Mouse (Mus musculus) cerebellum, adult 2 months (tissue): Measurements from ENCODE around the gene Fam69a. TPM values are rescaled to one million over a fixed set of nuclear protein-coding genes. Genes with fewer than 3 reads are reported as not detected.

ENCODE experiments used
- DNase-seq, 2 experiments: peaks; one replicate each; pipeline ENCODE4 v3.0.0; 2021
- H3K27ac ChIP-seq: fragments of 200-500 bp; 2 replicates; pipeline ENCODE4 v1.5.1; 2012; ENCODE audit warnings: low read length, control low read depth, inconsistent platforms; ENCODE audit not compliant: insufficient read depth
- H3K27me3 ChIP-seq: fragments of 200-500 bp; 2 replicates; pipeline ENCODE4 v1.6.1; 2012; ENCODE audit warnings: inconsistent platforms, mild to moderate bottlenecking, low read length, moderate library complexity; ENCODE audit not compliant: control insufficient read depth, insufficient read depth
- H3K4me1 ChIP-seq: fragments of 200-500 bp; 2 replicates; pipeline ENCODE4 v1.6.1; 2011; ENCODE audit warnings: low read length; ENCODE audit not compliant: control insufficient read depth, insufficient read depth
- H3K4me3 ChIP-seq: fragments of 200-500 bp; replicated peaks from 2 replicates; pipeline ENCODE3; 2011; ENCODE audit warnings: mild to moderate bottlenecking, low read depth, low read length, control low read depth; ENCODE audit not compliant: insufficient read depth
- CTCF ChIP-seq: fragments of 200-500 bp; IDR thresholded peaks from 2 replicates; pipeline ENCODE4 v1.5.1; 2011; ENCODE audit warnings: low read depth, mild to moderate bottlenecking, control low read depth, low read length, moderate library complexity, borderline replicate concordance; ENCODE audit not compliant: insufficient read depth
- POLR2A ChIP-seq: fragments of 200-500 bp; IDR thresholded peaks from 2 replicates; pipeline ENCODE4 v1.6.1; 2011; ENCODE audit warnings: low read length, control low read depth, borderline replicate concordance; ENCODE audit not compliant: insufficient read depth
- WGBS: fragments of 180-500 bp; shearing (Covaris S2); methylation state at CpG from one replicate; pipeline ENCODE4 v1.1.7; 2018; 5-methylcytosine and 5-hydroxymethylcytosine counted together
- polyA plus RNA-seq: library from polyadenylated mRNA; depleted of rRNA; stranded (reverse); fragments of >200 nt; gene quantifications from 2 replicates; pipeline ENCODE4 v1.2.3, GENCODE M21; 2012

Gene Fam69a
- polyA plus RNA-seq, 1 experiment = 30.9 TPM

GRCm38 (mm10) chr5:107922836-107923235 is 64.0 kb downstream of the Fam69a start:
- 59% methylated on average over 1 of the region's 1 CpGs for WGBS
- H3K27me3 ChIP-seq = no peaks in the 10 kb centered on the region
- no peak for DNase-seq
- TF ChIP-seq CTCF = no peak
- no peak for TF ChIP-seq POLR2A
- H3K4me1 ChIP-seq = no peaks in the 10 kb centered on the region; the same call in 1 of the 2 replicates
- no peak overlapping the region for H3K27ac ChIP-seq
- no peak overlapping the region for H3K4me3 ChIP-seq

GRCm38 (mm10) chr5:107921400-107922252 is 65.3 kb downstream of the Fam69a start:
- Histone ChIP-seq H3K4me1 (no peaks in the 10 kb centered on the region; the same call in 1 of the 2 replicates), H3K4me3 (no peak overlapping the region), H3K27ac (no peak overlapping the region), H3K27me3 (no peaks in the 10 kb centered on the region)
- peak in 1 of 2 experiments; percentile 79 for DNase-seq
- TF ChIP-seq CTCF (peak; percentile 59), POLR2A (no peak)
- WGBS = 72% methylated on average over 2 of the region's 2 CpGs

GRCm38 (mm10) chr5:107915280-107915679 is 71.6 kb downstream of the Fam69a start:
- H3K27ac ChIP-seq = no peak overlapping the region
- no peak for TF ChIP-seq CTCF
- TF ChIP-seq POLR2A = no peak
- no peak for DNase-seq
- no peak overlapping the region for H3K4me3 ChIP-seq
- WGBS = 43% methylated on average over 4 of the region's 4 CpGs
- H3K4me1 ChIP-seq = no peaks in the 10 kb centered on the region
- no peaks in the 10 kb centered on the region for H3K27me3 ChIP-seq

GRCm38 (mm10) chr5:107911012-107911411 is 75.9 kb downstream of the Fam69a start:
- no peak for DNase-seq
- WGBS = 90% methylated on average over 5 of the region's 5 CpGs
- no peak for TF ChIP-seq CTCF
- no peak for TF ChIP-seq POLR2A

GRCm38 (mm10) chr5:107910084-107910616 is 76.7 kb downstream of the Fam69a start:
- no peak for DNase-seq
- no peak overlapping the region for H3K4me3 ChIP-seq
- no peaks in the 10 kb centered on the region for H3K27me3 ChIP-seq
- TF ChIP-seq POLR2A = no peak
- TF ChIP-seq CTCF = no peak
- no peak overlapping the region for H3K27ac ChIP-seq
- no peaks in the 10 kb centered on the region for H3K4me1 ChIP-seq
- WGBS = 52% methylated on average over 5 of the region's 5 CpGs

More at GRCm38 (mm10) chr5:107911012-107911411, 75.9 kb downstream of the Fam69a start:
- Histone ChIP-seq H3K27me3 (no peaks in the 10 kb centered on the region), H3K4me1 (no peaks in the 10 kb centered on the region), H3K4me3 (no peak overlapping the region), H3K27ac (no peak overlapping the region)

- Histone ChIP-seq H3K27me3 (no peaks in the 10 kb centered on the region), H3K4me3 (no peak overlapping the region), H3K4me1 (no peaks in the 10 kb centered on the region), H3K27ac (no peak overlapping the region)
- WGBS = 83% methylated on average over 3 of the region's 3 CpGs
- TF ChIP-seq CTCF (no peak), POLR2A (no peak)
- no peak for DNase-seq
Measured at GRCm38 (mm10) chr5:107909668-107910067, 77.2 kb downstream of the Fam69a start.

- H3K4me1 ChIP-seq = no peaks in the 10 kb centered on the region
- DNase-seq = no peak
- TF ChIP-seq CTCF (no peak), POLR2A (no peak)
- WGBS = 91% methylated on average over 2 of the region's 2 CpGs
- no peaks in the 10 kb centered on the region for H3K27me3 ChIP-seq
- H3K27ac ChIP-seq = no peak overlapping the region
- H3K4me3 ChIP-seq = no peak overlapping the region
Measured at GRCm38 (mm10) chr5:107908514-107909110, 78.3 kb downstream of the Fam69a start.
